Mouse (Mus musculus): ENCODE data around the gene Ankrd55. TPM values are rescaled to one million over a fixed set of nuclear protein-coding genes. Genes with fewer than 3 reads are reported as not detected.
"Not testable (repeated sequence)": the region's sequence is repeated elsewhere in the genome, so short reads cannot be mapped to it uniquely, and the experiment has no call there.

Gene Ankrd55
- polyA plus RNA-seq, 1 experiment from 2014 or later = 0.08 TPM

GRCm38 (mm10) chr13:112297781-112298180 is 9.5 kb downstream of the Ankrd55 start:
- Histone ChIP-seq H3K27ac (no peak overlapping the region), H3K9me3 (replicated peaks) (no peaks in the 10 kb centered on the region), H3K4me3 (no peak overlapping the region), H3K4me2 (no peak overlapping the region), H3K27me3 (replicated peaks) (no peaks in the 10 kb centered on the region), H3K9ac (no peak overlapping the region), H3K36me3 (no peaks in the 10 kb centered on the region), H3K4me1 (no peaks in the 10 kb centered on the region)
- ATAC-seq = no peak
- 83% methylated on average over 6 of the region's 6 CpGs for WGBS (ENCODE audit: insufficient replicate concordance)

- Histone ChIP-seq H3K4me3 (no peak overlapping the region), H3K27ac (no peak overlapping the region), H3K36me3 (no peaks in the 10 kb centered on the region), H3K9me3 (replicated peaks) (no peaks in the 10 kb centered on the region), H3K27me3 (replicated peaks) (no peaks in the 10 kb centered on the region), H3K9ac (no peak overlapping the region), H3K4me1 (no peaks in the 10 kb centered on the region), H3K4me2 (no peak overlapping the region)
- 81% methylated on average over 2 of the region's 2 CpGs for WGBS (ENCODE audit: insufficient replicate concordance)
- ATAC-seq = no peak
Observed at GRCm38 (mm10) chr13:112303429-112303828, 15.2 kb downstream of the Ankrd55 start.

GRCm38 (mm10) chr13:112308672-112309071 is 20.4 kb downstream of the Ankrd55 start:
- H3K9me3 ChIP-seq (replicated peaks) = no peaks in the 10 kb centered on the region
- 3% methylated on average over 1 of the region's 1 CpGs for WGBS (ENCODE audit: insufficient replicate concordance)
- ATAC-seq = no peak

GRCm38 (mm10) chr13:112311611-112312010 is 23.4 kb downstream of the Ankrd55 start:
- H3K4me2 ChIP-seq; H3K27ac ChIP-seq; H3K27me3 ChIP-seq (replicated peaks); H3K36me3 ChIP-seq; H3K9ac ChIP-seq; H3K4me3 ChIP-seq; ATAC-seq; H3K9me3 ChIP-seq (replicated peaks); H3K4me1 ChIP-seq: not testable (repeated sequence)
- WGBS (ENCODE audit: insufficient replicate concordance) = 63% methylated on average over 3 of the region's 3 CpGs

More at GRCm38 (mm10) chr13:112308672-112309071, 20.4 kb downstream of the Ankrd55 start:
- Histone ChIP-seq H3K4me3 (no peak overlapping the region), H3K9ac (no peak overlapping the region), H3K36me3 (no peaks in the 10 kb centered on the region), H3K4me1 (no peaks in the 10 kb centered on the region), H3K4me2 (no peak overlapping the region), H3K27me3 (replicated peaks) (no peaks in the 10 kb centered on the region), H3K27ac (no peak overlapping the region)

GRCm38 (mm10) chr13:112315442-112315841 is 27.2 kb downstream of the Ankrd55 start:
- H3K9me3 ChIP-seq (replicated peaks) = no peaks in the 10 kb centered on the region

GRCm38 (mm10) chr13:112316622-112317482 is 28.6 kb downstream of the Ankrd55 start:
- H3K27me3 ChIP-seq (replicated peaks) = no peaks in the 10 kb centered on the region
- no peaks in the 10 kb centered on the region for H3K9me3 ChIP-seq (replicated peaks)
- ATAC-seq = no peak
- no peaks in the 10 kb centered on the region for H3K4me1 ChIP-seq
- no peak overlapping the region for H3K4me3 ChIP-seq
- H3K9ac ChIP-seq = no peak overlapping the region
- 61% methylated on average over 11 of the region's 11 CpGs for WGBS (ENCODE audit: insufficient replicate concordance)
- no peak overlapping the region for H3K27ac ChIP-seq
- no peak overlapping the region for H3K4me2 ChIP-seq
- no peaks in the 10 kb centered on the region for H3K36me3 ChIP-seq

More at GRCm38 (mm10) chr13:112315442-112315841, 27.2 kb downstream of the Ankrd55 start:
- H3K36me3 ChIP-seq = no peaks in the 10 kb centered on the region
- no peaks in the 10 kb centered on the region for H3K27me3 ChIP-seq (replicated peaks)
- H3K4me3 ChIP-seq = no peak overlapping the region
- no peak for ATAC-seq
- 35% methylated on average over 3 of the region's 3 CpGs for WGBS (ENCODE audit: insufficient replicate concordance)
- H3K9ac ChIP-seq = no peak overlapping the region
- no peaks in the 10 kb centered on the region for H3K4me1 ChIP-seq
- H3K4me2 ChIP-seq = no peak overlapping the region
- no peak overlapping the region for H3K27ac ChIP-seq

GRCm38 (mm10) chr13:112318124-112318523 is 29.9 kb downstream of the Ankrd55 start:
- Histone ChIP-seq H3K9me3 (replicated peaks) (no peaks in the 10 kb centered on the region), H3K4me1 (no peaks in the 10 kb centered on the region), H3K9ac (no peak overlapping the region), H3K27me3 (replicated peaks) (no peaks in the 10 kb centered on the region), H3K27ac (no peak overlapping the region), H3K4me3 (no peak overlapping the region), H3K36me3 (no peaks in the 10 kb centered on the region), H3K4me2 (no peak overlapping the region)
- 68% methylated on average over 8 of the region's 8 CpGs for WGBS (ENCODE audit: insufficient replicate concordance)
- no peak for ATAC-seq

GRCm38 (mm10) chr13:112323591-112324266 is 35.5 kb downstream of the Ankrd55 start:
- H3K4me3 ChIP-seq = no peak overlapping the region
- H3K4me2 ChIP-seq = no peak overlapping the region
- 54% methylated on average over 12 of the region's 12 CpGs for WGBS (ENCODE audit: insufficient replicate concordance)
- no peaks in the 10 kb centered on the region for H3K4me1 ChIP-seq
- no peaks in the 10 kb centered on the region for H3K9me3 ChIP-seq (replicated peaks)
- no peak overlapping the region for H3K27ac ChIP-seq
- no peaks in the 10 kb centered on the region for H3K27me3 ChIP-seq (replicated peaks)
- H3K9ac ChIP-seq = no peak overlapping the region
- H3K36me3 ChIP-seq = no peaks in the 10 kb centered on the region
- no peak for ATAC-seq

- Histone ChIP-seq H3K4me2 (no peak overlapping the region), H3K36me3 (no peaks in the 10 kb centered on the region), H3K4me1 (no peaks in the 10 kb centered on the region), H3K27ac (no peak overlapping the region), H3K9me3 (replicated peaks) (no peaks in the 10 kb centered on the region), H3K9ac (no peak overlapping the region), H3K4me3 (no peak overlapping the region), H3K27me3 (replicated peaks) (no peaks in the 10 kb centered on the region)
- no peak for ATAC-seq
- WGBS (ENCODE audit: insufficient replicate concordance) = 80% methylated on average over 2 of the region's 2 CpGs
Observed at GRCm38 (mm10) chr13:112325126-112325525, 36.9 kb downstream of the Ankrd55 start.

GRCm38 (mm10) chr13:112326403-112326802 is 38.2 kb downstream of the Ankrd55 start:
- Histone ChIP-seq H3K4me1 (no peaks in the 10 kb centered on the region), H3K9me3 (replicated peaks) (no peaks in the 10 kb centered on the region), H3K36me3 (no peaks in the 10 kb centered on the region), H3K27ac (no peak overlapping the region), H3K4me3 (no peak overlapping the region), H3K27me3 (replicated peaks) (no peaks in the 10 kb centered on the region), H3K9ac (no peak overlapping the region), H3K4me2 (no peak overlapping the region)
- 67% methylated on average over 7 of the region's 7 CpGs for WGBS (ENCODE audit: insufficient replicate concordance)
- no peak for ATAC-seq

GRCm38 (mm10) chr13:112326977-112327376 is 38.7 kb downstream of the Ankrd55 start:
- Histone ChIP-seq H3K9me3 (replicated peaks) (no peaks in the 10 kb centered on the region), H3K4me1 (no peaks in the 10 kb centered on the region), H3K9ac (no peak overlapping the region), H3K4me2 (no peak overlapping the region), H3K4me3 (no peak overlapping the region), H3K36me3 (no peaks in the 10 kb centered on the region), H3K27me3 (replicated peaks) (no peaks in the 10 kb centered on the region), H3K27ac (no peak overlapping the region)
- no peak for ATAC-seq
- WGBS (ENCODE audit: insufficient replicate concordance) = 71% methylated on average over 5 of the region's 5 CpGs

- Histone ChIP-seq H3K4me2 (no peak overlapping the region), H3K36me3 (no peaks in the 10 kb centered on the region), H3K9ac (no peak overlapping the region), H3K27me3 (replicated peaks) (no peaks in the 10 kb centered on the region), H3K4me1 (no peaks in the 10 kb centered on the region), H3K27ac (no peak overlapping the region), H3K4me3 (no peak overlapping the region), H3K9me3 (replicated peaks) (no peaks in the 10 kb centered on the region)
- ATAC-seq = no peak
- 60% methylated on average over 4 of the region's 4 CpGs for WGBS (ENCODE audit: insufficient replicate concordance)
Observed at GRCm38 (mm10) chr13:112327511-112327910, 39.3 kb downstream of the Ankrd55 start.
